Mouse (Mus musculus) lung, postnatal 0 days (tissue): ENCODE measurements around the gene Ift46. TPM values are rescaled to one million over a fixed set of nuclear protein-coding genes. Genes with fewer than 3 reads are reported as not detected.

Source experiments
- ATAC-seq: fragments of 200-750 bp; cut with Nextera tagmentation; 2 replicates; pipeline ENCODE4 v1.8.0; 2017; ENCODE audit warnings: moderate library complexity
- DNase-seq: peaks from one replicate; pipeline ENCODE4 v3.0.0-alpha.2; 2016; ENCODE audit warnings: low spot score
- H3K27ac ChIP-seq: fragments of 300-500 bp; sonication (generic); 2 replicates; pipeline ENCODE4 v1.5.1; 2014; ENCODE audit warnings: antibody characterized with exemption, mild to moderate bottlenecking, low read length, mixed read lengths
- H3K27me3 ChIP-seq: fragments of 300-500 bp; sonication (generic); replicated peaks from 2 replicates; pipeline ENCODE4 v1.6.1; 2014; ENCODE audit warnings: low read length, mixed read lengths; ENCODE audit not compliant: insufficient read depth
- H3K36me3 ChIP-seq: fragments of 300-500 bp; sonication (generic); 2 replicates; pipeline ENCODE4 v1.6.1; 2014; ENCODE audit warnings: low read length, mixed read lengths; ENCODE audit not compliant: insufficient read depth
- H3K4me1 ChIP-seq: fragments of 300-500 bp; sonication (generic); 2 replicates; pipeline ENCODE4 v1.6.1; 2014; ENCODE audit warnings: antibody characterized with exemption, low read depth, low read length, mixed read lengths; ENCODE audit not compliant: insufficient read depth
- H3K4me2 ChIP-seq: fragments of 300-500 bp; sonication (generic); replicated peaks from 2 replicates; pipeline ENCODE4 v1.6.1; 2014; ENCODE audit warnings: low read depth, mild to moderate bottlenecking, low read length, moderate library complexity, mixed read lengths
- H3K4me3 ChIP-seq: fragments of 300-500 bp; sonication (generic); 2 replicates; pipeline ENCODE4 v1.5.1; 2014; ENCODE audit warnings: low read depth, low read length
- H3K9ac ChIP-seq: fragments of 300-500 bp; sonication (generic); replicated peaks from 2 replicates; pipeline ENCODE4 v1.6.1; 2014; ENCODE audit warnings: low read depth, mild to moderate bottlenecking
- H3K9me3 ChIP-seq: fragments of 300-500 bp; sonication (generic); 2 replicates; pipeline ENCODE4 v1.6.1; 2016; ENCODE audit warnings: low read length, mixed read lengths
- CTCF ChIP-seq: IDR thresholded peaks from 2 replicates; pipeline ENCODE4 v1.5.1; 2016; ENCODE audit warnings: antibody characterized with exemption, mild to moderate bottlenecking
- EP300 ChIP-seq: IDR thresholded peaks from 2 replicates; pipeline ENCODE4 v1.6.1; 2016; ENCODE audit warnings: antibody characterized with exemption, mild to moderate bottlenecking, control low read depth
- WGBS: fragments of 180-500 bp; shearing (Covaris S2); extraction: QIAGEN DNeasy Blood & Tissue Kit; methylation state at CpG from one replicate; pipeline ENCODE4 v1.1.7; 2014; 5-methylcytosine and 5-hydroxymethylcytosine counted together
- polyA plus RNA-seq: library from polyadenylated mRNA; unstranded; fragments of >200 nt; fragmentation: Nextera tagmentation; extraction: Ambion mirVana; gene quantifications from 2 replicates; pipeline ENCODE4 v1.2.1, GENCODE M21; 2015

Gene Ift46
- polyA plus RNA-seq, 1 experiment from 2014 or later, result 91.7 TPM

GRCm38 (mm10) chr9:44772750-44773651 lies 5.3 kb downstream of the Ift46 start:
- TF ChIP-seq CTCF (peak; percentile 90), EP300 (peak; percentile 70)
- Histone ChIP-seq H3K27me3 (no peaks in the 10 kb centered on the region), H3K4me1 (peaks cover 5% of the 10 kb centered on the region; the same call in 1 of the 2 replicates), H3K4me3 (peak overlapping the region; percentile 70), H3K27ac (peak overlapping the region; percentile 90), H3K9ac (peak overlapping the region; percentile 95), H3K36me3 (no peaks in the 10 kb centered on the region), H3K4me2 (peak overlapping the region; percentile 80), H3K9me3 (no peaks in the 10 kb centered on the region)
- whole genome bisulfite sequencing, result under 1% methylated on average over 41 of the region's 41 CpGs
- DNase-seq (peak; percentile 98), ATAC-seq (peak; percentile 100)

DNA sequence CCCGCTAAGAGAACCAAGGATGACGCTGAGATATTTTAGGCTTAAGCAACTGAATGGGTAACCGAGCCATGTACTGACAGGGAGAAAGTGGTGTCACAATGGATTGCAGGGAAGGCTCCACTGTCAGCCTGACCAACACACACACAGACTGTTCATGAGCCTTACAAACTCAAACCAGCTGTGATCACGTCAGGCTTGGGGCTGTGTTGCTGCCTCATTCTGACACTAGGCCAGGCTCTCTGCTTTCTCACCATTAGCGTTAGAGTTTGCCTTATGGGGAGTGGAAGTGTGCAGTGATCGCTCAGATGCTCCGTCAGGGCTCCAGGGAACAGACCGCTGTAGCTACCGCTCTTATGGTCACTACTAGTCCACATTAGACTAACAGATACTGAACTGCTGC lies 25.1 kb downstream of the Ift46 start:
- ATAC-seq (no peak), DNase-seq (no peak)
- TF ChIP-seq CTCF (no peak), EP300 (no peak)
- Histone ChIP-seq H3K4me1 (no peaks in the 10 kb centered on the region), H3K9ac (no peak overlapping the region), H3K9me3 (no peaks in the 10 kb centered on the region), H3K36me3 (peaks cover 33% of the 10 kb centered on the region; the same call in 1 of the 2 replicates), H3K4me2 (no peak overlapping the region), H3K27me3 (no peaks in the 10 kb centered on the region), H3K4me3 (no peak overlapping the region), H3K27ac (no peak overlapping the region)
- 80% methylated on average over 9 of the region's 9 CpGs for WGBS

- no peaks in the 10 kb centered on the region for H3K27me3 ChIP-seq
- no peak for TF ChIP-seq EP300
- TF ChIP-seq CTCF, result no peak
These were observed 30.6 kb downstream of the Ift46 start for GRCm38 (mm10) chr9:44798298-44798697.

DNA sequence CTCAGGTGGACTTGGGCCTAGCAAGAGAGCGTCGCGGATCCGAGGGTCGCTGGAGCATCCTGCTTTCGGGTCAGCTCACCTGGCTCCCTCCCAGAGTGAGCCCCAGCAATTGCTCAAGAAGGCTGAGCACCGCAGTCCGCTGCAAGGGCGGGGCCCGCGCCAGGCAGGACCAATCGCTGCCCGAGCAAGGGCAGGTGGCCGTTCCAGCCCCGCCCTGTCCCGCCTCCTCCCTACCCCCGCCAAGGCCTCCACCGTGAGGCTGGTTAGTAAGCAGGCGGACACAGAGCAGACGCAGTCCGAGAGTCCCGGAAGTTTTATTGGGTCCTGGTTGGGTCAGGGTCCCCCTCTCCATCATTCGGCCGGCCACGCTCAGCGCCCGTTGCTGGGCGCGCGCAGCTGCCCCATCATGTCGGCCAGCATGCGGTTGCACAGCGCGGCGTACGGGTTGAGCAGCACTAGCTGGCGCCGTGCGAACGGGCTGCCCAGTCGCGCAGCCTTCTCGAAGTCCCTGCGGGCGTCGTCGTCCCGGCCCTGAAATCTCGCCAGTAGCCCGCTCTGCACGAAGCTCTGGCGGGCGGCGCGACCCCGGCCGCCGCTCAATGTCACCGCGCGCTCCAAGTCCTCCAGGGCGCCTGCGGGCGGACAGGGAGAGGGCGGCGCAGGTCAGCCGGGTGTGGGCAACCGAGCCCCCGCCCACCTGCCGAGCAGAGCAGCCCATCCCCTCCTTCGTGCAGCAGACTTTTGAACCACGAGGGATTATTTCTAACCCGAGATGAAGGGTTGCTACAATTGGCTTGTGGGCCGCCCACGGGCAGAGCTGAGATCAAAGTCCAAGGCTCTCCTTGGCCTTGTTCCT lies 31.6 kb downstream of the Ift46 start, which contains the start of gene Tmem25:
Gene Tmem25 (minus strand): TSS at position 206 of the 856 bp plus-strand sequence.
- Histone ChIP-seq H3K36me3 (no peaks in the 10 kb centered on the region), H3K9ac (peak within 1 kb of the TSS; percentile 29; the same call in 1 of the 2 replicates), H3K4me2 (peak within 1 kb of the TSS; percentile 93), H3K4me1 (peaks cover 4% of the 10 kb centered on the region; the same call in 1 of the 2 replicates), H3K9me3 (no peaks in the 10 kb centered on the region), H3K27ac (peak within 1 kb of the TSS; percentile 51), H3K4me3 (peak within 1 kb of the TSS; percentile 51), H3K27me3 (no peaks in the 10 kb centered on the region)
- TF ChIP-seq EP300 (no peak), CTCF (no peak)
- 2% methylated on average over 68 of the region's 75 CpGs for WGBS
- DNase-seq (peak; percentile 85), ATAC-seq (peak; percentile 92)

More at GRCm38 (mm10) chr9:44798298-44798697, 30.6 kb downstream of the Ift46 start:
- WGBS, result 46% methylated on average over 7 of the region's 7 CpGs
- Histone ChIP-seq H3K4me2 (0 out of 2 replicates have a peak overlapping the region, but pooled peaks have one; percentile 93), H3K4me3 (no peak overlapping the region), H3K9me3 (no peaks in the 10 kb centered on the region), H3K4me1 (peaks cover 4% of the 10 kb centered on the region; the same call in 1 of the 2 replicates), H3K27ac (no peak overlapping the region), H3K9ac (no peak overlapping the region), H3K36me3 (no peaks in the 10 kb centered on the region)
- ATAC-seq (no peak), DNase-seq (no peak)

DNA sequence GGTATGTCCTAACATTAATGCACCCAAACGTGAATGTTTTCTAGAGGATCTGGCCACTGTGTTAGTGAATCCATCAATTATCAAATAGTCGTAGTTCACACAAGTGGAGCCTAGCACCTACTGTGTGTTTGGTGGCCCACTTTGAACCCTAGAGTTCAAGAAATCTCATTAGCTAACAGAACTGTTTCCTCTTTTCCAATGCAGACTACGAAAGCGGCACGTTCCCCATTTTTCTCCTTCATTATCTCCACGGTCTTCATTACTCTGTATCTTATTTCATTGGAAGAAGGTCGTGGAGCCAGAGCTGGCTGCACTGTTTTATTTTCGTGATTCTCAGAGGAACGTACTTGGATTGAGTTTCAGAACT lies 32.2 kb downstream of the Ift46 start:
- no peak for DNase-seq
- no peak for ATAC-seq
- 0 out of 2 replicates have a peak, but pooled peaks cover 4% of the 10 kb centered on the region for H3K36me3 ChIP-seq
- TF ChIP-seq CTCF (no peak), EP300 (no peak)
- H3K4me3 ChIP-seq, result peak overlapping the region; percentile 51
- WGBS, result 38% methylated on average over 9 of the region's 9 CpGs
- no peak overlapping the region for H3K27ac ChIP-seq
- H3K4me1 ChIP-seq, result peaks cover 4% of the 10 kb centered on the region; the same call in 1 of the 2 replicates
- no peaks in the 10 kb centered on the region for H3K27me3 ChIP-seq
- no peak overlapping the region for H3K9ac ChIP-seq
- H3K4me2 ChIP-seq, result peak overlapping the region; percentile 93
- no peaks in the 10 kb centered on the region for H3K9me3 ChIP-seq
